ENCODE assay signal across 10 mouse cellular contexts in the genomic region with DNA sequence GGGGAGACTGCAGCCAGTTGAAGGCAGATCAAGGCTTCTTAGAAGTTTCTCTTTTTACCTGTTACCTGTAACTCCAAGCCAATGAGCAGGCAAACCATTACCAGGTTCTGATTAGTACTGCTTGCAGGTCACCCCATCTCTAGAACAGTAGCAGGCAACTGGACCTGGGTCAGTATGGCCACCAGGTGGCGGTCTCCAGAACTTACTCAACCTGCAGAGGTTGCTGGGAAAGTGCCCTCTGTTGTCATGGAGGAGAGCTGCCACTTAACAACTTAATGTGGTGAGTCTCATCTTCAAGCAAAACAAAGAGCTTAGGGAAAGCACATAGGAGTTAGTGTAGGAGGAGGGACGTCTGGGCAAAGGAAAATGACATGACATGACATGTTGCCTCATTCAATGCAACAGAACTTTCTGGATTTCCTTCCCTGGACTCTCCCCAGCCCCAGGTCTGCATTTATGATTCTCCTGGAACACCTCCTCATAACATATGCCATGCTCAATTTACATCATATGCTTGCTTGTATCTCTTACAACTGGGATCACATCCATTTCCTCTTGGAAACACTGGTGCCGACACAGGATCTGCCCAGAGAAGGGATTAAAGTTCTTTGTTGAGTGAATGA.
DNase-seq lines count a peak whose midpoint lies in the region; ATAC-seq and TF ChIP-seq lines count a peak whose summit lies in the region.
"Had no signal": no experiment of that assay in that cellular context is flagged by ENCODE, and none has a peak within 500 bp of the region (broad histone marks: within the 10 kb centered on the region; RNA-seq: fewer than 3 reads in every experiment).

No protein-coding gene starts in this region.

- H3K27ac ChIP-seq in hindbrain, postnatal 0 days, result no peak overlapping the region
- H3K27ac ChIP-seq in hindbrain, embryonic 16.5 days (ENCODE audit: low read depth, low read length), result no peak overlapping the region
- no peak overlapping the region for H3K27ac ChIP-seq in ES-E14 (ENCODE audit: insufficient read depth, low read depth, low read length, poor library complexity, severe bottlenecking)
- no peak overlapping the region; the same call in 1 of the 2 replicates for H3K27ac ChIP-seq in gastrocnemius, adult 2 months

- H3K4me1 ChIP-seq in hindbrain, postnatal 0 days (ENCODE audit: insufficient read depth, low read length), result no peaks in the 10 kb centered on the region
- no peaks in the 10 kb centered on the region for H3K4me1 ChIP-seq in hindbrain, embryonic 16.5 days (ENCODE audit: control insufficient read depth, insufficient read depth, low read depth, low read length)
- H3K4me1 ChIP-seq in ES-E14 (ENCODE audit: control insufficient read depth in 2 of 2, insufficient read depth in 2 of 2, low read length in 2 of 2, poor library complexity in 1 of 2), result no peaks in the 10 kb centered on the region

- TF ChIP-seq CTCF in hindbrain, postnatal 0 days (IDR thresholded peaks at IDR 0.05; ENCODE audit: low read depth), result peak; percentile 71
- peak; percentile 79 for TF ChIP-seq CTCF in gastrocnemius, adult 2 months (IDR thresholded peaks at IDR 0.05)

- H3K4me2 ChIP-seq in hindbrain, postnatal 0 days (ENCODE audit: low read depth, low read length), result no peak overlapping the region
- H3K4me2 ChIP-seq in hindbrain, embryonic 16.5 days (ENCODE audit: low read length), result no peak overlapping the region

- no peak overlapping the region for H3K9ac ChIP-seq in hindbrain, postnatal 0 days (replicated peaks; ENCODE audit: low read length)
- no peak overlapping the region for H3K9ac ChIP-seq in hindbrain, embryonic 16.5 days (ENCODE audit: low read depth, low read length)
- no peak overlapping the region for H3K9ac ChIP-seq in ES-E14 (ENCODE audit: insufficient read depth, low read depth, low read length, poor library complexity, severe bottlenecking)

- no peak for ATAC-seq in hindbrain, postnatal 0 days
- ATAC-seq in hindbrain, embryonic 16.5 days, result no peak
- peak; percentile 94 for ATAC-seq in megakaryocyte-erythroid progenitor cell, adult 5-6 weeks (replicated peaks; ENCODE audit: low FRiP score, low TSS enrichment, poor library complexity, severe bottlenecking)
- no peak for ATAC-seq in monocyte, adult 5-6 weeks (replicated peaks; ENCODE audit: insufficient number of reproducible peaks, low FRiP score, low TSS enrichment, poor library complexity, severe bottlenecking)

- in situ Hi-C loops in ES-E14 (cut with MboI; ENCODE audit: low sequenced_read_pairs in 2 of 2, unreplicated experiment in 2 of 2), result no loop called here

- WGBS in hindbrain, postnatal 0 days, result 44% methylated on average over 3 of the region's 3 CpGs
- 59% methylated on average over 3 of the region's 3 CpGs for WGBS in hindbrain, embryonic 16.5 days

- no peaks in the 10 kb centered on the region for H3K27me3 ChIP-seq in hindbrain, postnatal 0 days (ENCODE audit: insufficient read depth, low read length)
- no peaks in the 10 kb centered on the region for H3K27me3 ChIP-seq in hindbrain, embryonic 16.5 days (replicated peaks; ENCODE audit: control insufficient read depth, insufficient read depth, low read length)

- no peaks in the 10 kb centered on the region for H3K36me3 ChIP-seq in hindbrain, postnatal 0 days (ENCODE audit: insufficient read depth, low read length)
- H3K36me3 ChIP-seq in hindbrain, embryonic 16.5 days (ENCODE audit: control insufficient read depth, insufficient read depth, low read length), result no peaks in the 10 kb centered on the region
- no peaks in the 10 kb centered on the region for H3K36me3 ChIP-seq in ES-E14 (ENCODE audit: control insufficient read depth, insufficient read depth, low read length, poor library complexity, severe bottlenecking)

- peak; percentile 67 for DNase-seq in hindbrain, postnatal 0 days (ENCODE audit: low spot score)
- peak; percentile 28 for DNase-seq in ES-E14 (ENCODE audit: low read depth, low spot score)
- DNase-seq in cerebellum, adult 11 months, result peak; percentile 45
- peak; percentile 83 for DNase-seq in gastrocnemius, adult 2 months
- DNase-seq in kidney, postnatal 4 days, result peak; percentile 78 to 82

- intact Hi-C loops in gastrocnemius, adult 2 months (cut with DNase I), result loop anchor here (1.0 to 5.0 kb wide), 4 partner anchors 113 to 281 kb away; no protein-coding TSS in a partner anchor

- H3K4me3 ChIP-seq in hindbrain, postnatal 0 days (ENCODE audit: low read length), result no peak overlapping the region
- H3K4me3 ChIP-seq in hindbrain, embryonic 16.5 days (ENCODE audit: low read length), result no peak overlapping the region
- H3K4me3 ChIP-seq in ES-E14 (ENCODE audit: insufficient read depth in 1 of 2, low read depth in 1 of 2, low read length in 2 of 2, poor library complexity in 1 of 2, severe bottlenecking in 1 of 2), result no peak overlapping the region
- no peak overlapping the region for H3K4me3 ChIP-seq in gastrocnemius, adult 2 months
- H3K4me3 ChIP-seq: erythroblast, embryonic 14.5 days; myocyte had no signal

- H3K9me3 ChIP-seq in hindbrain, postnatal 0 days (ENCODE audit: low read length), result no peaks in the 10 kb centered on the region
- no peaks in the 10 kb centered on the region for H3K9me3 ChIP-seq in hindbrain, embryonic 16.5 days (ENCODE audit: control insufficient read depth, low read length)
- H3K9me3 ChIP-seq in ES-E14 (ENCODE audit: control insufficient read depth, insufficient read depth, low read depth, low read length), result no peaks in the 10 kb centered on the region

TF ChIP-seq in ES-E14, 5 proteins besides CTCF, POLR2A, EP300 and RAD21:
- peak; percentile 25; the same call in 1 of the 2 replicates for TF ChIP-seq ZC3H11A (IDR thresholded peaks at IDR 0.05; ENCODE audit: borderline replicate concordance, low read depth, low read length)
- no peak for TF ChIP-seq MAFK (IDR thresholded peaks at IDR 0.05; ENCODE audit: insufficient read depth, low read depth, low read length)

Comparison
In these comparisons a context has a peak if more than half of its experiments do, and no peak if none do; other contexts are left out.
1. DNase-seq: peak in every context shown above with its lines; median percentile 83 in gastrocnemius, adult 2 months; 80 in kidney, postnatal 4 days; 67 in hindbrain, postnatal 0 days; 45 in cerebellum, adult 11 months; 28 in ES-E14.